In the genomic region with DNA sequence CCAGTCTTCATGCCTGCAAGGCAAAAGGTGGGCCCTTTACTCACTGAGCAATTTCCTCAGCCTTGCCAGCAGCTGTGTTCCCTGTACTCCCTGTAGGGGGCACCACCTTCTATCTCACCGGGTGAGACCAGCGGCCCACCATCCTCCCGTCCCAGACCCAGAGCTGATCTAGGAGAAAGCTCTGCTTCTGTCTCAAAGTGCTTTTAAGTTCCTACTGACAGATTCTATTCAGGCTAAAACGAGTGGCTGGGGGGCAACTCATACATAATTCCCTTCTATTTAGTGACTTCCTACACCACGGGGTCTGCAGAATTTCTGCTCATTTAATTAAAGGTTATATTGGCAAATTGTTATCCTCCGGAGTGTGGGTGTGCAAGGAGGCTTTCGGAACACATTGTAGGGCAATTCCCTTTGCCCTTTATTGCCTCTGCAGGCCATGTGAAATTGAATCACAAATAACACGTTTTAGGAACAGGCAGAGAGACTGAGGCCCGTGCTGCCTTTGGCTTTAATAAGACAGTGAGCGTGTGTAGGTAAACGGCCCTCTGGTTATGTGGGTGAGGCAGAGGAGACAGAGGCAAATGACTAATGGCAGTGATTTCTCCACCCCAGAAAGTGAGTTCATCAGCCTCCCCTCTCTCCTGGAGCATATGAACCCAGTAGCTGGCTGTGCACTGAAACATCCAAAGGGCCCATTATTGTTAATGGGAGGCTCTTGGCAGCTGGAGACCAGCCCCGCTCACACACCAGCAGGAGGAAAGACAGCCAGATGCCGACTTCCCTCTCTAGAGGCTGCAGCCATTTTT, we compare ENCODE assay signal across 11 mouse cellular contexts. TPM values are rescaled to one million over a fixed set of nuclear protein-coding genes. Genes with fewer than 3 reads are reported as not detected.
A peak's percentile ranks its signal among the peaks of the same experiment; 100 is the strongest.
DNase-seq lines count a peak whose midpoint lies in the region; ATAC-seq and TF ChIP-seq lines count a peak whose summit lies in the region.
"Had no signal": no experiment of that assay in that cellular context is flagged by ENCODE, and none has a peak within 500 bp of the region (broad histone marks: within the 10 kb centered on the region; RNA-seq: fewer than 3 reads in every experiment).

No protein-coding gene starts in this region.

- intact Hi-C loops in gastrocnemius, postnatal 14 days (cut with DNase I; ENCODE audit: low total_unique reads): no loop called here

- no peak overlapping the region for H3K4me3 ChIP-seq in liver, adult 2 months (ENCODE audit: insufficient read depth, low read depth, low read length)
- H3K4me3 ChIP-seq in liver, postnatal 0 days (ENCODE audit: low read depth, low read length): no peak overlapping the region
- no peak overlapping the region for H3K4me3 ChIP-seq in hindbrain, embryonic 16.5 days (ENCODE audit: low read length)
- H3K4me3 ChIP-seq in neural tube, embryonic 15.5 days (replicated peaks): no peak overlapping the region
- H3K4me3 ChIP-seq: myocyte; stomach, embryonic 15.5 days had no signal

- ATAC-seq in liver, postnatal 0 days: no peak
- ATAC-seq in common myeloid progenitor, adult 5-6 weeks (replicated peaks; ENCODE audit: low read depth, poor library complexity, severe bottlenecking): 0 out of 2 replicates have a peak, but pooled peaks have one; percentile 45
- peak; percentile 45 for ATAC-seq in hindbrain, embryonic 16.5 days
- ATAC-seq in neural tube, embryonic 15.5 days (ENCODE audit: low FRiP score): peak; percentile 64

- no peaks in the 10 kb centered on the region for H3K9me3 ChIP-seq in liver, postnatal 0 days (ENCODE audit: low read length)
- H3K9me3 ChIP-seq in hindbrain, embryonic 16.5 days (ENCODE audit: control insufficient read depth, low read length): no peaks in the 10 kb centered on the region
- no peaks in the 10 kb centered on the region for H3K9me3 ChIP-seq in neural tube, embryonic 15.5 days (replicated peaks)
- H3K9me3 ChIP-seq: stomach, embryonic 15.5 days had no signal

- H3K4me2 ChIP-seq in liver, postnatal 0 days (ENCODE audit: low read depth, low read length): no peak overlapping the region
- no peak overlapping the region for H3K4me2 ChIP-seq in hindbrain, embryonic 16.5 days (ENCODE audit: low read length)
- no peak overlapping the region for H3K4me2 ChIP-seq in neural tube, embryonic 15.5 days
- H3K4me2 ChIP-seq: stomach, embryonic 15.5 days had no signal

- TF ChIP-seq CTCF in liver, adult 2 months (IDR thresholded peaks at IDR 0.05; ENCODE audit: low read depth, low read length): 0 out of 2 replicates have a peak, but pooled peaks have one; percentile 9
- no peak for TF ChIP-seq CTCF in liver, postnatal 0 days (IDR thresholded peaks at IDR 0.05; ENCODE audit: low read depth)

- no peak for TF ChIP-seq EP300 in liver, postnatal 0 days (IDR thresholded peaks at IDR 0.05; ENCODE audit: low read depth)

- no peaks in the 10 kb centered on the region for H3K36me3 ChIP-seq in liver, adult 2 months (ENCODE audit: control insufficient read depth, insufficient read depth, low read length)
- no peaks in the 10 kb centered on the region for H3K36me3 ChIP-seq in liver, postnatal 0 days (replicated peaks; ENCODE audit: insufficient read depth, low read length)
- no peaks in the 10 kb centered on the region for H3K36me3 ChIP-seq in hindbrain, embryonic 16.5 days (ENCODE audit: control insufficient read depth, insufficient read depth, low read length)
- H3K36me3 ChIP-seq in neural tube, embryonic 15.5 days: no peaks in the 10 kb centered on the region
- H3K36me3 ChIP-seq: stomach, embryonic 15.5 days had no signal

- no peak for DNase-seq in liver, adult 2 months (ENCODE audit: extremely low read depth, low read depth, low spot score)
- DNase-seq in liver, postnatal 0 days: no peak
- DNase-seq in adipocyte (ENCODE audit: low spot score): no peak
- DNase-seq in adrenal gland, postnatal 4 days (ENCODE audit: low spot score in 2 of 2): no peak
- DNase-seq in gastrocnemius, postnatal 14 days: no peak
- DNase-seq: cerebellum, postnatal 36 days had no signal

- H3K27ac ChIP-seq in liver, adult 2 months (replicated peaks; ENCODE audit: insufficient read depth, low read depth, low read length): no peak overlapping the region
- H3K27ac ChIP-seq in liver, postnatal 0 days (ENCODE audit: low read depth): no peak overlapping the region
- no peak overlapping the region for H3K27ac ChIP-seq in hindbrain, embryonic 16.5 days (ENCODE audit: low read depth, low read length)
- H3K27ac ChIP-seq in neural tube, embryonic 15.5 days (replicated peaks): no peak overlapping the region
- H3K27ac ChIP-seq: stomach, embryonic 15.5 days had no signal

- no peak overlapping the region for H3K9ac ChIP-seq in liver, adult 2 months (ENCODE audit: low read depth, low read length)
- no peak overlapping the region for H3K9ac ChIP-seq in liver, postnatal 0 days (replicated peaks)
- no peak overlapping the region for H3K9ac ChIP-seq in hindbrain, embryonic 16.5 days (ENCODE audit: low read depth, low read length)
- H3K9ac ChIP-seq in neural tube, embryonic 15.5 days (replicated peaks): no peak overlapping the region
- H3K9ac ChIP-seq: stomach, embryonic 15.5 days had no signal

- H3K27me3 ChIP-seq in liver, adult 2 months (ENCODE audit: control insufficient read depth, insufficient read depth, low read length): no peaks in the 10 kb centered on the region
- H3K27me3 ChIP-seq in liver, postnatal 0 days (ENCODE audit: insufficient read depth, low read length): no peaks in the 10 kb centered on the region
- 0 out of 2 replicates have a peak, but pooled peaks cover 2% of the 10 kb centered on the region for H3K27me3 ChIP-seq in hindbrain, embryonic 16.5 days (replicated peaks; ENCODE audit: control insufficient read depth, insufficient read depth, low read length)
- no peaks in the 10 kb centered on the region for H3K27me3 ChIP-seq in neural tube, embryonic 15.5 days (replicated peaks)
- H3K27me3 ChIP-seq: stomach, embryonic 15.5 days had no signal

- TF ChIP-seq POLR2A in liver, adult 2 months (IDR thresholded peaks at IDR 0.05; ENCODE audit: extremely low read depth, insufficient read depth, low read length): no peak

- WGBS in liver, adult 2 months: 80% methylated on average over 13 of the region's 13 CpGs
- 65% methylated on average over 13 of the region's 13 CpGs for WGBS in liver, postnatal 0 days (ENCODE audit: insufficient replicate concordance)
- 37% methylated on average over 13 of the region's 13 CpGs for WGBS in hindbrain, embryonic 16.5 days
- WGBS in neural tube, embryonic 15.5 days: 25% methylated on average over 13 of the region's 13 CpGs

- H3K79me2 ChIP-seq in liver, adult 2 months (ENCODE audit: control insufficient read depth, insufficient read depth, low read length): no peaks in the 10 kb centered on the region

- H3K4me1 ChIP-seq in liver, adult 2 months (ENCODE audit: control insufficient read depth, insufficient read depth, low read length): no peaks in the 10 kb centered on the region
- no peaks in the 10 kb centered on the region for H3K4me1 ChIP-seq in liver, postnatal 0 days (ENCODE audit: insufficient read depth)
- 0 out of 2 replicates have a peak, but pooled peaks cover 3% of the 10 kb centered on the region for H3K4me1 ChIP-seq in hindbrain, embryonic 16.5 days (ENCODE audit: control insufficient read depth, insufficient read depth, low read depth, low read length)
- peaks cover 11% of the 10 kb centered on the region for H3K4me1 ChIP-seq in neural tube, embryonic 15.5 days
- H3K4me1 ChIP-seq: stomach, embryonic 15.5 days had no signal

RNA-seq across cellular contexts. Expression of gene Gpr39, which starts 53.1 kb away (rescaled TPM):
- 3.6 and 3.7 TPM in 2 replicates for total RNA-seq in liver, adult 2 months (2014; rRNA removed)
- 5.2 and 5.7 TPM in 2 replicates for polyA plus RNA-seq in liver, adult 2 months (2012; rRNA removed)
- polyA plus RNA-seq in liver, postnatal 0 days (2015; fragmentation: Nextera tagmentation; extraction: Ambion mirVana): 3.4 and 3.7 TPM in 2 replicates
- not detected in 2 replicates for total RNA-seq in common myeloid progenitor, adult 5-6 weeks (2017)
- polyA plus RNA-seq in hindbrain, embryonic 16.5 days (2015; fragmentation: Nextera tagmentation; extraction: Ambion mirVana): 0.14 and 0.16 TPM in 2 replicates
- polyA plus RNA-seq in neural tube, embryonic 15.5 days (2015; fragmentation: Nextera tagmentation; extraction: Ambion mirVana): 0.10 and 0.54 TPM in 2 replicates
- 1 to 10 TPM in 1 of 2 experiments, under 1 TPM in 1; 0.51 to 1.1 TPM for total RNA-seq in adrenal gland, postnatal 4 days (2021)
- not detected for total RNA-seq in gastrocnemius, postnatal 14 days (2021)
